Mouse (Mus musculus) intestine, embryonic 14.5 days (tissue): ENCODE results near the gene Ptprn2. TPM values are rescaled to one million over a fixed set of nuclear protein-coding genes. Genes with fewer than 3 reads are reported as not detected.

ENCODE experiments used
- ATAC-seq: fragments of 200-750 bp; cut with Nextera tagmentation; replicated peaks from 2 replicates; pipeline ENCODE4 v1.8.0; 2017; ENCODE audit warnings: low read depth, moderate number of reproducible peaks, moderate TSS enrichment, moderate library complexity; ENCODE audit not compliant: low FRiP score, low TSS enrichment
- DNase-seq: peaks from one replicate; pipeline ENCODE4 v3.0.0-alpha.2; 2018; ENCODE audit warnings: low spot score
- H3K27ac ChIP-seq: fragments of 300-500 bp; sonication (generic); 2 replicates; pipeline ENCODE4 v1.5.1; 2014; ENCODE audit warnings: low read depth, mild to moderate bottlenecking, control low read depth
- H3K27me3 ChIP-seq: fragments of 300-500 bp; sonication (generic); replicated peaks from 2 replicates; pipeline ENCODE4 v1.6.1; 2014; ENCODE audit warnings: low read length, control low read depth; ENCODE audit not compliant: control insufficient read depth, insufficient read depth
- H3K36me3 ChIP-seq: fragments of 300-500 bp; sonication (generic); 2 replicates; pipeline ENCODE4 v1.6.1; 2014; ENCODE audit warnings: low read length, control low read depth; ENCODE audit not compliant: control insufficient read depth, insufficient read depth
- H3K4me1 ChIP-seq: fragments of 300-500 bp; sonication (generic); replicated peaks from 2 replicates; pipeline ENCODE4 v1.6.1; 2014; ENCODE audit warnings: low read length, control low read depth, mixed read lengths; ENCODE audit not compliant: control insufficient read depth, insufficient read depth
- H3K4me2 ChIP-seq: fragments of 300-500 bp; sonication (generic); 2 replicates; pipeline ENCODE4 v1.6.1; 2014; ENCODE audit warnings: low read length
- H3K4me3 ChIP-seq: fragments of 300-500 bp; sonication (generic); 2 replicates; pipeline ENCODE4 v1.5.1; 2014; ENCODE audit warnings: low read depth, low read length, control low read depth, mixed read lengths
- H3K9ac ChIP-seq: fragments of 300-500 bp; sonication (generic); 2 replicates; pipeline ENCODE4 v1.6.1; 2014; ENCODE audit warnings: mild to moderate bottlenecking, low read length
- H3K9me3 ChIP-seq: fragments of 300-500 bp; sonication (generic); 2 replicates; pipeline ENCODE4 v1.6.1; 2016; ENCODE audit warnings: low read length, control low read depth; ENCODE audit not compliant: control insufficient read depth
- WGBS: fragments of 180-500 bp; shearing (Covaris S2); extraction: QIAGEN DNeasy Blood & Tissue Kit; methylation state at CpG from one replicate; pipeline ENCODE4 v1.1.7; 2014; 5-methylcytosine and 5-hydroxymethylcytosine counted together
- polyA plus RNA-seq: library from polyadenylated mRNA; unstranded; fragments of >200 nt; fragmentation: Nextera tagmentation; extraction: Ambion mirVana; gene quantifications from 2 replicates; pipeline ENCODE4 v1.2.1, GENCODE M21; 2014

Ptprn2 gene
- polyA plus RNA-seq, 1 experiment from 2014 or later = 2.0 TPM

DNA sequence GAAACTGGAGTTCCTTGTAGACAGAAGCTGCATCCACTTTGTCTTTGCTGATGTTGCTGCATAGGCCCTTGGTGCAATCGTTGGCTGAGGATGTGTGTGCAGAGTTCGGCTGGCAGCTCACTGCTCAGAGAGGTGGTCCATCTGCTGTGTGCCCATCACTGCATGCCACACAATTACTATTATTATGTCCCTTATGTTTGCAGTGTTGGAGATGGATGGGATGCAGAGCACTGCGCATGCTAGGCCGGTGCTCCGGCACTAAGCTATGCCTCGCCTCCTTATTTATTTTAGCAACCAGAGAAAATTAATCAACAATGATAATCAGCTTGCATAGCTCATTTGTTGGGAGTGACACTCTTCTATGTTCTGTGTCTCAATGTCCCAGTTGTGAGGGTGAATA is 225.6 kb downstream of the Ptprn2 start:
- ATAC-seq (no peak), DNase-seq (no peak)
- H3K27me3 ChIP-seq = no peaks in the 10 kb centered on the region
- no peak overlapping the region for H3K27ac ChIP-seq
- H3K4me1 ChIP-seq = no peaks in the 10 kb centered on the region
- H3K36me3 ChIP-seq = no peaks in the 10 kb centered on the region
- H3K4me3 ChIP-seq = no peak overlapping the region
- H3K4me2 ChIP-seq = no peak overlapping the region
- no peaks in the 10 kb centered on the region for H3K9me3 ChIP-seq
- WGBS = 85% methylated on average over 6 of the region's 6 CpGs
- no peak overlapping the region for H3K9ac ChIP-seq

DNA sequence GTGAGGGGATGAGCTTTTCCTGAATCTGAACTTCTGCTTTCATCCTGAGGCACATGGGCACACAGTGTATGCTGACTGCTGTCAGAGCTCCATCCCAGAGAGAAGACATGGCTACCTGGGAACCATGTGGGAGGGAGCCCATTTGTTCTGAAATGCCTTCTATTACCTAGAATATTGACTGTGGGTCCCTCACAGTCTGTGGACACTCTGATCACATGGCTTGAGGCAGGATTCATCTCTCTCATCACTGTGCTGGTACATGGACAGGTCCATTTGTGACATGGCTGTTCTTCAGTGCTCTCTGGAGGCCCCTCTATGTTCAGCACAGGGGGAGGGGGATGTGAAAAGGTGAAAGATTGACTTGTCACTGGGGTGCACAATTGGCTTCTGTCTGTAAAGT is 227.6 kb downstream of the Ptprn2 start:
- DNase-seq (no peak), ATAC-seq (no peak)
- Histone ChIP-seq H3K36me3 (no peaks in the 10 kb centered on the region), H3K27me3 (no peaks in the 10 kb centered on the region), H3K4me3 (no peak overlapping the region), H3K9ac (no peak overlapping the region), H3K9me3 (no peaks in the 10 kb centered on the region), H3K4me2 (no peak overlapping the region), H3K4me1 (no peaks in the 10 kb centered on the region), H3K27ac (no peak overlapping the region)

DNA sequence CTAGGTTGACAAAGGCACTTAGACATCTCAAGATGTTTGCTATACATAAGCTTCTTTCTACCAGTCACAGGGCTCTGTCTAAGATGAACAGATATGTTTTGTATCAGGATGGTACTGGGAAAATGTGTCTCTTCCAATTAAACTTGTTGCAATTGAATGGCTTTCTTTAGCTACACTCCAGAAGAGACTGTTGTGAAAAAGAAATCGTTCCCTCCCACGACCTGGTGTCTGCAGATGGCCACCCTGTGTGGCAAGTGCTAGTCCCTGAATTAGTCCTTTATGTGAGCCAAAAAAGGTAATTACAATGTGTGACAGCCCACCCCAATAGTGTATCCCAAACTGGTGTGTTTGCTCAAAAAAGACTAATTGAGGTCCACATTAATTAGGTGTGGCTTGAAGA is 235.5 kb downstream of the Ptprn2 start:
- Histone ChIP-seq H3K27ac (no peak overlapping the region), H3K4me3 (no peak overlapping the region), H3K9ac (no peak overlapping the region), H3K4me2 (no peak overlapping the region), H3K27me3 (no peaks in the 10 kb centered on the region), H3K36me3 (no peaks in the 10 kb centered on the region), H3K9me3 (no peaks in the 10 kb centered on the region), H3K4me1 (no peaks in the 10 kb centered on the region)
- ATAC-seq (no peak), DNase-seq (no peak)
- WGBS = 81% methylated on average over 2 of the region's 2 CpGs

DNA sequence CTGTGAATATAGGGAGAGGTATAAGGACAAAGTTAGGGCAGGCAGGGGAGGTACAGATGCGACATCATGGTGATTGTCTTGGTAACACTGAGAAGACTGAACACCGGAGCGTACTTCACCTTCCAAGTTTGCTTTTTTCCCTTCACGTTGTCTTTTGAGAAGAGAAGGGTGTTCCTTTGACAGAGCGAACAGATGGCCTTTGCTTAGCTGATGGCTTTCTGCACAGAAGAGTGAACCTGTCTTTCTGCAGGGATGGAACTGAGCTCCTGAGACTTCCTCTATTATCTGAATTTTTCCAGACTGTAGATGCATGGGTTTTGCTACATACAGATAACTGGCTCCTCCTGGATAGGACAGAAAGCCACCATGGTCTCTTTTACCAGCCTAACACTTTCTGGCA is 254.6 kb downstream of the Ptprn2 start:
- H3K4me2 ChIP-seq = no peak overlapping the region
- no peaks in the 10 kb centered on the region for H3K27me3 ChIP-seq
- no peak overlapping the region for H3K4me3 ChIP-seq
- no peak overlapping the region for H3K9ac ChIP-seq
- H3K9me3 ChIP-seq = no peaks in the 10 kb centered on the region
- H3K4me1 ChIP-seq = no peaks in the 10 kb centered on the region
- no peaks in the 10 kb centered on the region for H3K36me3 ChIP-seq
- WGBS = 87% methylated on average over 5 of the region's 5 CpGs
- ATAC-seq (no peak), DNase-seq (no peak)
- no peak overlapping the region for H3K27ac ChIP-seq

DNA sequence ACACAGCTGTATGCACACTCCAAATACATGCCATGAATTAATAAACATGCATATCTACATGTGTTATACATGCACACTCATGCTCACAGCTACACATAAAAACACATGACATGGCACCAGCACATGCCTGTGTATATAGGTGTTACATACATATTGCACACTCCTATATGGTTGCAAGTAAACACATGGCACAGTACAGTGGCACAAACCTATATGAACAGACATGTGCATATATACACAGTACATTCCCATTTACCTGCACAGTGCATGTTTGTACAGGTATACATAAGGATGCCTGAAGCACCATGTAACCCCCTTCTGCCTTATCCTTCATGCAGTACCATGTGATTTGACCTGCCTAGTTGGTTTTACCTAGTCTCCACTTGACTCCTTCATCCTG is 255.8 kb downstream of the Ptprn2 start:
- Histone ChIP-seq H3K27me3 (no peaks in the 10 kb centered on the region), H3K4me3 (no peak overlapping the region), H3K36me3 (no peaks in the 10 kb centered on the region), H3K4me1 (no peaks in the 10 kb centered on the region), H3K4me2 (no peak overlapping the region), H3K9me3 (no peaks in the 10 kb centered on the region), H3K9ac (no peak overlapping the region), H3K27ac (no peak overlapping the region)
- DNase-seq (no peak), ATAC-seq (no peak)

DNA sequence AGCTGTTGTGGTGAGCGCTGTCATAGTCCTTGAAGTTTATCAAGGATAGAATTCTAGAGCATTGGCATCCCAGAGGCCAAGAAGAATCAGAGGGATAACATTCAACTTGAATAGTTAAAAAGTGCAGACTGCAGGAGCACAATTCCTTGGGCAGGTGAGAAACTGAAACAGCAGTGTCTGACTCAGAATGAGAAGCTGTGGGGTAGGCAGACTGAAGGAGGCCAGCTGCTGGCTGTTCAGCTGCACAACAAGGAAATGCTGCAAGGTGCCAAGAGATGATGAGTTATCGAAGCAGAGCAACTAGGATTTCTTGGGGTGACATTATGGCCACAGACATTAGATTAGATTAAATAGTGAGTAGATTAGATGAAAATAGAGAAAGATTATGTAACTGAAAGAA is 260.9 kb downstream of the Ptprn2 start:
- Histone ChIP-seq H3K4me2 (no peak overlapping the region), H3K9me3 (no peaks in the 10 kb centered on the region), H3K27ac (no peak overlapping the region), H3K36me3 (no peaks in the 10 kb centered on the region), H3K4me1 (no peaks in the 10 kb centered on the region), H3K9ac (no peak overlapping the region), H3K27me3 (no peaks in the 10 kb centered on the region), H3K4me3 (no peak overlapping the region)
- 81% methylated on average over 2 of the region's 2 CpGs for WGBS
- no peak for DNase-seq
- ATAC-seq = no peak

DNA sequence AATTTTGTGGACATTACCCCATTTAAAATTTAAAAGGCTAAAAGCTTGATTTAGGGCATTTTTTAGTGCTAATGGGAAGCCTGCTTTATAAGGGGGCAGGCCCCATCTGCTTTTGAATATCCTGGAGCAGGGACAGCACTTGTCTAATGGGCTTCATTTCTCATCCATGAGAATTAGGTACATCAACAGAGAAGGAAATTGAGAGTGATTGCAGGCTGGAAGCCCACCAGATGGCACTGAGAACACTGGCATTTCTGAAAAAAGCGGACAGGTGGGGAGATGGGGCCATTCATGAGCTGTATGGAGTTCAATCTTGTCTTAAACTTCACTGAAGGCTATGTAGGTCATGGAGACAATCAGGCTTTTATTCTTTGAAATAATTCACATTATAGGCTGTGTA is 267.3 kb downstream of the Ptprn2 start:
- ATAC-seq (no peak), DNase-seq (no peak)
- no peaks in the 10 kb centered on the region for H3K27me3 ChIP-seq
- H3K4me1 ChIP-seq = no peaks in the 10 kb centered on the region
- WGBS = 74% methylated on average over 1 of the region's 1 CpGs
- H3K4me3 ChIP-seq = no peak overlapping the region
- H3K9ac ChIP-seq = no peak overlapping the region
- no peaks in the 10 kb centered on the region for H3K36me3 ChIP-seq
- no peak overlapping the region for H3K27ac ChIP-seq
- no peaks in the 10 kb centered on the region for H3K9me3 ChIP-seq
- no peak overlapping the region for H3K4me2 ChIP-seq

DNA sequence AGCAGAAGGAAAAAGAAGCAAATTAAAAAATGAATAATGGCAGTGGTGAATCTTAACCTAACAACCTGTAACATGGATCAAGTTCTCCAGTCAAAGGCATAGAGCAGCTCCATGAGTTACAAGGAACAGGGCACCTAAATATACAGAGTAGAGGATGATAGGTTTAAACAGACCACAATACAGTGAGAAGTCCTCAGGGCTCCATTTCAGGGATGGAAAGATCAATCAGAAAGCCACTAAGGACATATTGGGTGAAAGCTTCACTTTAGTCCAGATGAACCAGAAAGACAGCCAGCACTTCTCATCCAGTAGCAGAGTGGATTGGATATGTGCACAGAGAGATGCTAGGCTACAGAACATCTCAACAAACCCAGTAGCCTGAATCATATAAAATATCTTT is 278.4 kb downstream of the Ptprn2 start:
- Histone ChIP-seq H3K27me3 (no peaks in the 10 kb centered on the region), H3K36me3 (no peaks in the 10 kb centered on the region), H3K27ac (no peak overlapping the region), H3K4me2 (no peak overlapping the region), H3K9me3 (no peaks in the 10 kb centered on the region), H3K9ac (no peak overlapping the region), H3K4me3 (no peak overlapping the region), H3K4me1 (no peaks in the 10 kb centered on the region)
- no peak for ATAC-seq
- DNase-seq = no peak

DNA sequence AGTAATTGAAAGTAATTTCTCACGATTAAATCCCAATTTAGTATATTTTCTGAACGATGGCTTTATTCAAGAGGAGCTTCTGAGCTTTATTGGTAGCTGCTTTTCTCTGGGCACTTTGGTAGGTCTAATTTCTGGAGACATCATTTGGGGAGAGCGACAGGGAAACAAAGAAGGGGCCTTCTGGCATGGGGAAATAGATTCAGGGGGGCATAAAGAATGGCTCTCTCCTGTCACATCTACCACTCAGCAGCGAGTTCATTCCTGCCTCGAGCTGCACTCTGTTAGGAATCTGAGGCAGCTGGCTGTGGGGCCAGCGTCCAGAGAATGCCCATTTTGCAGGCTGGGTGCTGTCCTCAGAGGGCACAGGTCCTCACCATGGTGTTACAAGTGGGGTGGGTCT is 285.4 kb downstream of the Ptprn2 start:
- no peak overlapping the region for H3K9ac ChIP-seq
- H3K4me1 ChIP-seq = no peaks in the 10 kb centered on the region
- H3K36me3 ChIP-seq = no peaks in the 10 kb centered on the region
- no peak overlapping the region for H3K27ac ChIP-seq
- ATAC-seq (no peak), DNase-seq (no peak)
- whole genome bisulfite sequencing = 63% methylated on average over 6 of the region's 6 CpGs
- H3K4me3 ChIP-seq = no peak overlapping the region
- H3K9me3 ChIP-seq = no peaks in the 10 kb centered on the region
- H3K27me3 ChIP-seq = no peaks in the 10 kb centered on the region
- H3K4me2 ChIP-seq = no peak overlapping the region
